Mouse (Mus musculus): ENCODE measurements around the gene Aldh3a2. TPM values are rescaled to one million over a fixed set of nuclear protein-coding genes. Genes with fewer than 3 reads are reported as not detected.

Gene Aldh3a2
- polyA plus RNA-seq, 1 experiment from 2014 or later, result 32.5 TPM

DNA sequence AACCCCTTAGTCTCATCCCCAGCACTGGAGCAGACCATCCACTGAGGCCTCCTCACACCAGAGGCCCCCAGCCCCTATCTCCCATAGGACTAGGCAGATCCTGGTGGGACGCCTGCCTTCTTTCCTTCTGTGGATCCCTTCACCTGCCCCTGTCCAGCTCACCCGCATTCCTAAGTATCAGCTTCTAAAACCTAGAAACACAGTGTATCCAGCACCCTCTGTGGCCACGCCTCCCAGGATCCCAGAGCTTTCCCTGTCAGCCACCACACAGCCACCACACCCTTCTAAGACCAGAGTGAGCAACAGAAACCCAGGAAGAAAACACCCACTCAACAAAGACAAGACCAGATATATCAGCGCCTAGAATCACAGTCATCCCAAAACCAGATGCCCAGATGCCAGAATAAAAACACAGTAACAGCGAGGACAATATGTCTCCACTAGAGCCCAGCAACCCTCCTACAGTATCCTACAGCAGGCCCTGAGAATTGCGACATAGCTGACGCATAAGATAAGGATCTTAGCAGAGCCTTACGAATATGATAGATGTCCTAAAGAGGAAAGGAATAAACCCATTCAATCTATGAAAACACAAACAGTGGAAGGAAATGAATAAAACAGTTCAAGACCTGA, 11.3 kb upstream of the Aldh3a2 start:
- Histone ChIP-seq H3K4me3 (ENCODE audit: low read length) (no peak overlapping the region), H3K4me2 (replicated peaks; ENCODE audit: low read depth, low read length) (no peak overlapping the region), H3K9ac (ENCODE audit: low read depth, low read length) (no peak overlapping the region), H3K27me3 (ENCODE audit: control insufficient read depth, insufficient read depth, low read length) (no peaks in the 10 kb centered on the region), H3K27ac (ENCODE audit: low read depth, low read length) (no peak overlapping the region), H3K36me3 (ENCODE audit: control insufficient read depth, insufficient read depth, low read length) (no peaks in the 10 kb centered on the region), H3K9me3 (ENCODE audit: control insufficient read depth, low read length) (no peaks in the 10 kb centered on the region), H3K4me1 (ENCODE audit: control insufficient read depth, insufficient read depth, low read length) (no peaks in the 10 kb centered on the region)
- no peak for ATAC-seq (ENCODE audit: low FRiP score, low TSS enrichment)
- WGBS, result 73% methylated on average over 8 of the region's 8 CpGs

GRCm38 (mm10) chr11:61277937-61278336, 10.7 kb upstream of the Aldh3a2 start:
- Histone ChIP-seq H3K4me2 (replicated peaks; ENCODE audit: low read depth, low read length) (no peak overlapping the region), H3K27ac (ENCODE audit: low read depth, low read length) (no peak overlapping the region), H3K27me3 (ENCODE audit: control insufficient read depth, insufficient read depth, low read length) (no peaks in the 10 kb centered on the region), H3K4me3 (ENCODE audit: low read length) (no peak overlapping the region), H3K4me1 (ENCODE audit: control insufficient read depth, insufficient read depth, low read length) (no peaks in the 10 kb centered on the region), H3K9ac (ENCODE audit: low read depth, low read length) (no peak overlapping the region), H3K36me3 (ENCODE audit: control insufficient read depth, insufficient read depth, low read length) (no peaks in the 10 kb centered on the region), H3K9me3 (ENCODE audit: control insufficient read depth, low read length) (no peaks in the 10 kb centered on the region)
- no peak for ATAC-seq (ENCODE audit: low FRiP score, low TSS enrichment)
- WGBS, result 79% methylated on average over 2 of the region's 2 CpGs

DNA sequence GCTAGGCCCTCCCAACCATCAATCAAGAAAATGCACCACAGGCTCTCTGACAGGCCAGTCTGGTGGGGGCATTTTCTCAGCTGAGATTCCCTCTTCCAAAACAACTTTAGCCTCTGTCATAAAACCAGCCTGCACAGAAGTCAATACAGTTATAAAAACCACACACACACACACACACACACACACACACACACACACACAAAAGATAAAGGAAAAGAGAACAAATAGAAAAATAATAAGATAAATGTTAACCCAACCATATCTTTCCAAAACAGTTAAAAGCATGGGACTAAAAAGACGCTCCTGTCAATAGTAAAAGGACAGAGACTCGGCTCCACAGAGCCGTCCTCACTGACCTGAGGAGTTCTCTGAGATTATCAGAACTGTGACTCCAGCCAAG, 9.2 kb upstream of the Aldh3a2 start:
- Histone ChIP-seq H3K4me1 (ENCODE audit: control insufficient read depth, insufficient read depth, low read length) (no peaks in the 10 kb centered on the region), H3K27me3 (ENCODE audit: control insufficient read depth, insufficient read depth, low read length) (no peaks in the 10 kb centered on the region), H3K4me3 (ENCODE audit: low read length) (no peak overlapping the region), H3K9ac (ENCODE audit: low read depth, low read length) (no peak overlapping the region), H3K4me2 (replicated peaks; ENCODE audit: low read depth, low read length) (no peak overlapping the region), H3K36me3 (ENCODE audit: control insufficient read depth, insufficient read depth, low read length) (no peaks in the 10 kb centered on the region), H3K27ac (ENCODE audit: low read depth, low read length) (no peak overlapping the region), H3K9me3 (ENCODE audit: control insufficient read depth, low read length) (no peaks in the 10 kb centered on the region)
- no peak for ATAC-seq (ENCODE audit: low FRiP score, low TSS enrichment)
- WGBS, result 84% methylated on average over 3 of the region's 3 CpGs

- no peak for ATAC-seq (ENCODE audit: low FRiP score, low TSS enrichment)
- H3K36me3 ChIP-seq (ENCODE audit: control insufficient read depth, insufficient read depth, low read length), result no peaks in the 10 kb centered on the region
- H3K9ac ChIP-seq (ENCODE audit: low read depth, low read length), result no peak overlapping the region
- H3K4me1 ChIP-seq (ENCODE audit: control insufficient read depth, insufficient read depth, low read length), result no peaks in the 10 kb centered on the region
- no peaks in the 10 kb centered on the region for H3K9me3 ChIP-seq (ENCODE audit: control insufficient read depth, low read length)
- WGBS, result 77% methylated on average over 8 of the region's 8 CpGs
- no peaks in the 10 kb centered on the region for H3K27me3 ChIP-seq (ENCODE audit: control insufficient read depth, insufficient read depth, low read length)
- no peak overlapping the region for H3K4me3 ChIP-seq (ENCODE audit: low read length)
- H3K27ac ChIP-seq (ENCODE audit: low read depth, low read length), result no peak overlapping the region
- H3K4me2 ChIP-seq (replicated peaks; ENCODE audit: low read depth, low read length), result no peak overlapping the region
Observed at GRCm38 (mm10) chr11:61275106-61275505, 7.8 kb upstream of the Aldh3a2 start.

DNA sequence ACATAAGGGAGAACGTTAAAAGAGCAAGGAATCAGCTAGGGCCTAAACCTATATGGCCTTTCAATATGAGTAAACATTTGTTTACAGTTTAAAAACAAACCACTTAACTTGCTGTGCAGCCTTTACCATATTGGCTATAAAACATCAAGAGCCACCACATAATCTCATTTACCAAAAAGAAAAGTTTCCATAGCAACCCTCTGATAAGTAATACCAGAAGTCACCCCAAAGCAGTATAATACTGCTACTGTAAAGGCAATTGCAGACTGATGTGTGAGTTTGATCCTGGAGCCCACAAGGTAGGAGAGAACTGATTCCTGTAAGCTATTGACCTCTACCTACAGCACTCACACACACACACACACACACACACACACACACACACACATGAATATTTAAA, 7.2 kb upstream of the Aldh3a2 start:
- no peaks in the 10 kb centered on the region for H3K27me3 ChIP-seq (ENCODE audit: control insufficient read depth, insufficient read depth, low read length)

GRCm38 (mm10) chr11:61273928-61274327, 6.7 kb upstream of the Aldh3a2 start:
- no peaks in the 10 kb centered on the region for H3K4me1 ChIP-seq (ENCODE audit: control insufficient read depth, insufficient read depth, low read length)
- H3K27ac ChIP-seq (ENCODE audit: low read depth, low read length), result no peak overlapping the region
- WGBS, result 82% methylated on average over 2 of the region's 2 CpGs
- H3K4me3 ChIP-seq (ENCODE audit: low read length), result no peak overlapping the region
- no peaks in the 10 kb centered on the region for H3K36me3 ChIP-seq (ENCODE audit: control insufficient read depth, insufficient read depth, low read length)
- H3K4me2 ChIP-seq (replicated peaks; ENCODE audit: low read depth, low read length), result no peak overlapping the region
- H3K9me3 ChIP-seq (ENCODE audit: control insufficient read depth, low read length), result no peaks in the 10 kb centered on the region
- H3K9ac ChIP-seq (ENCODE audit: low read depth, low read length), result no peak overlapping the region
- no peaks in the 10 kb centered on the region for H3K27me3 ChIP-seq (ENCODE audit: control insufficient read depth, insufficient read depth, low read length)
- ATAC-seq (ENCODE audit: low FRiP score, low TSS enrichment), result no peak

More for the DNA sequence above, 7.2 kb upstream of the Aldh3a2 start:
- H3K36me3 ChIP-seq (ENCODE audit: control insufficient read depth, insufficient read depth, low read length), result no peaks in the 10 kb centered on the region
- no peak overlapping the region for H3K27ac ChIP-seq (ENCODE audit: low read depth, low read length)
- H3K4me2 ChIP-seq (replicated peaks; ENCODE audit: low read depth, low read length), result no peak overlapping the region
- 75% methylated on average over 1 of the region's 1 CpGs for WGBS
- no peak overlapping the region for H3K4me3 ChIP-seq (ENCODE audit: low read length)
- ATAC-seq (ENCODE audit: low FRiP score, low TSS enrichment), result no peak
- H3K9ac ChIP-seq (ENCODE audit: low read depth, low read length), result no peak overlapping the region
- no peaks in the 10 kb centered on the region for H3K4me1 ChIP-seq (ENCODE audit: control insufficient read depth, insufficient read depth, low read length)
- H3K9me3 ChIP-seq (ENCODE audit: control insufficient read depth, low read length), result no peaks in the 10 kb centered on the region

DNA sequence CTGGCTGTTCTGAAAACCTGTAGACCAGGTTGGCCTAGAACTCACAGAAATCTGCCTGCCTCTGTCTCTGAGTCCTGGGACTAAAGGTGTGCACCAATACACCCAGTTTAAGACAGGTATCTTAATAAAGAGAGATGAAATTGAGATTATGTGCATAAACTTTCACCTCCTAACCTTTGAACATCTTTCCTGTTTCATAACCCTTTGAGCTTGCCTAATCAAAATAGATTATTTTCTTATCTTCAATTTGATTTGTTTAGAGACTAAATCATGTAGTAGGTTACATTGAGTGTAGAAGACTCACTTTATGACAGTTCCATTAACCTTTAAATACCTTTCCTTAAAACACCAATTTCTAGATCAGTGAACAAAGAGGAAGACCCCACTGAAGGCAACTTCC, 4.3 kb upstream of the Aldh3a2 start:
- no peak for ATAC-seq (ENCODE audit: low FRiP score, low TSS enrichment)
- H3K4me3 ChIP-seq (ENCODE audit: low read length), result no peak overlapping the region
- H3K9me3 ChIP-seq (ENCODE audit: control insufficient read depth, low read length), result no peaks in the 10 kb centered on the region

GRCm38 (mm10) chr11:61270406-61270805, 3.1 kb upstream of the Aldh3a2 start:
- WGBS, result 86% methylated on average over 5 of the region's 5 CpGs
- no peak for ATAC-seq (ENCODE audit: low FRiP score, low TSS enrichment)
- H3K27ac ChIP-seq (ENCODE audit: low read depth, low read length), result no peak overlapping the region
- no peaks in the 10 kb centered on the region for H3K27me3 ChIP-seq (ENCODE audit: control insufficient read depth, insufficient read depth, low read length)
- no peak overlapping the region for H3K4me2 ChIP-seq (replicated peaks; ENCODE audit: low read depth, low read length)
- H3K9me3 ChIP-seq (ENCODE audit: control insufficient read depth, low read length), result no peaks in the 10 kb centered on the region
- H3K9ac ChIP-seq (ENCODE audit: low read depth, low read length), result no peak overlapping the region
- H3K4me3 ChIP-seq (ENCODE audit: low read length), result no peak overlapping the region
- no peaks in the 10 kb centered on the region; the same call in 1 of the 2 replicates for H3K4me1 ChIP-seq (ENCODE audit: control insufficient read depth, insufficient read depth, low read length)
- no peaks in the 10 kb centered on the region for H3K36me3 ChIP-seq (ENCODE audit: control insufficient read depth, insufficient read depth, low read length)

More for the DNA sequence above, 4.3 kb upstream of the Aldh3a2 start:
- Histone ChIP-seq H3K4me1 (ENCODE audit: control insufficient read depth, insufficient read depth, low read length) (no peaks in the 10 kb centered on the region), H3K9ac (ENCODE audit: low read depth, low read length) (no peak overlapping the region), H3K27me3 (ENCODE audit: control insufficient read depth, insufficient read depth, low read length) (no peaks in the 10 kb centered on the region), H3K36me3 (ENCODE audit: control insufficient read depth, insufficient read depth, low read length) (no peaks in the 10 kb centered on the region), H3K4me2 (replicated peaks; ENCODE audit: low read depth, low read length) (no peak overlapping the region), H3K27ac (ENCODE audit: low read depth, low read length) (no peak overlapping the region)

GRCm38 (mm10) chr11:61268626-61269349, 1.5 kb upstream of the Aldh3a2 start:
- 92% methylated on average over 6 of the region's 6 CpGs for WGBS
- Histone ChIP-seq H3K4me2 (replicated peaks; ENCODE audit: low read depth, low read length) (no peak overlapping the region), H3K36me3 (ENCODE audit: control insufficient read depth, insufficient read depth, low read length) (no peaks in the 10 kb centered on the region; the same call in 1 of the 2 replicates), H3K4me1 (ENCODE audit: control insufficient read depth, insufficient read depth, low read length) (no peaks in the 10 kb centered on the region; the same call in 1 of the 2 replicates), H3K27me3 (ENCODE audit: control insufficient read depth, insufficient read depth, low read length) (no peaks in the 10 kb centered on the region), H3K4me3 (ENCODE audit: low read length) (no peak overlapping the region), H3K27ac (ENCODE audit: low read depth, low read length) (no peak overlapping the region), H3K9ac (ENCODE audit: low read depth, low read length) (no peak overlapping the region), H3K9me3 (ENCODE audit: control insufficient read depth, low read length) (no peaks in the 10 kb centered on the region)
- ATAC-seq (ENCODE audit: low FRiP score, low TSS enrichment), result no peak

Measured in kidney, embryonic 14.5 days (tissue).